Mouse (Mus musculus) B cell, adult 2 months (primary cell): ENCODE data around the gene Fign.

Experiments used
- DNase-seq, 2 experiments: peaks; one replicate each; pipeline ENCODE4 v3.0.0; 2022

The Fign gene

DNA sequence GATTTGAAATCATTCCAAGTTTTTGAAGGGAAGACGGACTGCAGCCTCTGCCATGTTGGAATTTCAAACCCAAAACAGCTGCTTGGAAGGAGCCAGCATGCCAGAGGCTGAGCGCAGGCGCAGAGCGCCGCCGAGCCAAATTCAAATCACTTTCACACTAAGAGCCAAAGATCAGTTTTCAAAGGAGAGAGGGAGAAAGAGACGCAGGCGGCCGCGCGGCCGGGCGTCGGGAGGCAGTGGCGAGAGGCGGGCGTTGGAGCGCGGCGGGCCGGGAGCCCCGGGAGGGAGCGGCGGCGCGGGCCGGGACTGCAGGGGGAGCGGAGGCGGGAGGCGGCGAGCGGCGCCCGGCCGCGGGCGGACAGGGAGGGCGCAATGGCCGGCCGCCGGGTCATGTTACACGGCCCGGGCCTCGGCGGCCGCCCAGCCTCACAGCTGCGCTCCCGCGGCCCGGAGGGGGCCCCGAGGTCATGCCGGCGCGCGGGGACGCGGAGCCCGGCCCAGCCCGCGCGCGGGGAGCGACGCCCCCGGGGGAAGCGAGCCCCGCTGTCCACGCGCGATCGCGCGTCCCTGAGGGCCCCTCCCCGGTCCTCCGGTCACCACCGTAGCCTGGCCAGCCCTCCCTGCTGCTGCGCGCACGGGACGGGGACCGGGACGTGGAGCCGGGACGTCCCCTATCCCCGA is at the start of gene Fign:
TSS of gene Fign (minus strand) at position 102 of the 681 bp plus-strand sequence.
- no peak for DNase-seq

DNA sequence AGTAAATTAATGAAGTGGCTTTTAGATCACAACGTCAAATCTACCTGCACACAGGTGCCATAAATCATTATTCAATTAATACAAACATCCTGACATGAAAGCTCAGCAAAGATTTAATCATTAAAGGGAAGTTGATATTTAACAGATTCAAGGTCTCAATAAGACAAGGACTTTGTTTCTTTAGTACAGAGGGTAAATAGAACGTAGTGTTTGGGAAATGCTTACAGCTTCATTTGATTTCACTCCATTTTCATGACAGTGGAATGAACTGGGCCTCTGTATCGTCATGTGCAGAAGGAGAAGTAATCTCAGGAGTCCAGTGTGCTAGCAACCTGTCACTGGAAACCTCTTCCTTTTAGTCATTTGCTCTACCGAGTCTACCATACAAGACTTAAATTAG is 35.8 kb upstream of the Fign start:
- no peak for DNase-seq

DNA sequence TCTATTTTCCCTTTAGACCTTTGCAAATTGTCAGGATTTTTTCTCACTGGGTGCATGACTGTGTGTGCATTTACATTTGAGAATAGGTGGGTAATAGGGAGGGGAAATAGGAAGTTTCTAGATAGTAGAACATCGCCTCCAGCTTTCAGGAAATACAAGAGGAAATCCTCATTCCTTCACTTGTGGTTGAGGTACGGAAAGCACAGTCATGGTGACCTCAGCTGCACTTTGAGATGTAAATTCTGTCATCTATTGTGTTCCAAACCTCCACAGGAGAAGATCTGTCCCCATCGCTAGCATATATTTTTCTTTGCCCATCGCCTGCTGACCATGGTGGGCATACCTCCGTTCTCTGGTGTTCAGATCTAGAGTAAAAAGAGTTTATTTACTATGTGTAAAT is 22.7 kb upstream of the Fign start:
- no peak for DNase-seq

DNA sequence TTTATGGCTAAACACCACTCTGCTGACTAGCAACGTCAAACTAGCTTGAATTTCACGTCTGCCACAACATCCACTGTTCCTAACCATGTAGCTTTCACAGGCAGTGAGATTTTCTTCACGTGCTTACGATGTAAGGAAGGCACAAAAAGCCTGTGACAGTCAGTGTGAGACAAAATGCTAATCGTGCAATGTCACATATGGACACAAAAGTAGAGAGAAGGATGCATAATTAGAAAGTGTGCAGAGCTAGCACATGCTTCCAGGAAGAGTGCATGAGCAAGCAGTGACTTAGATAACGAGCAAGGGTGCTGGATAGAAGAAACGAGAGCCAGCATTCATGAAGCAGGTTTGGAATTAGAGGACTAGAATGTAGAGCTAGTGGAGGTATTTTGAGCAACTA is 18.8 kb upstream of the Fign start:
- no peak for DNase-seq

DNA sequence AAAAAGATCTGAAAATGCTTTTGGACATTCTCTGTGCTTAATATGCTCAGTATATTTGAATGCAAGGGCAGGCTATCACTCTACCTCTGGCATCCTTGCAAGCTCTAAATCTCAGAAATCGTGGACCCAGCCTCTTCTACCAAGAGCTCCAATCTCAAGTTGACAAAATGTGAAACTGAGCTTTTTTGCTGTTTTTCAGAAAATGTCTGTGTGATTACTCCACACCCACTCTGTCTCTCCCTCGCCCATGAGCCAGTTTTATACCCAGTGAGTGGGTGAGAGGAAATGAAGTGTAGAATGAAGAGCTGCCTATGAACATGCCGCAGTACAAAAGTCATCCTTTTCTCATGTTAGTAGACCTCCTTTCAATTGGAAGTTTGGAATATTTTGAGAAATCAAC is 13.3 kb upstream of the Fign start:
- no peak for DNase-seq

DNA sequence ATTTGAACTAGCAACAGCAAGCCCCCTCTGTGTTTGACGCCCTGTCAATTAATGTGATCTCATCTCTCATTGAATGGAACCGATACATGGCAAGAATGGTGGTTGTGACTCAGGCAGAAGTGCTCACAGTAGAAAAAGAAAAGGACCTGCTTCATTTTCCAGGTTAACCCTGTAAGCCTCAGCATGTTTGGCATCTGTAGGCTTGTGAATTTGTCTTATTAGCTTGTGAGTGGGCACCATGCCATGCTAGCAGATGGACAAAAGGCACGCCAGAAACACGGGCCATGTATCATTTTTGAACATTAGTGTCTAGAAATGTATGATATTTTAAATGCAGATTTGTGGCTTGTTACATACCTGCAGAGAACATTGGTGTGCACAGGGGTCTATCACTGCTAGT is 12.0 kb upstream of the Fign start:
- no peak for DNase-seq

DNA sequence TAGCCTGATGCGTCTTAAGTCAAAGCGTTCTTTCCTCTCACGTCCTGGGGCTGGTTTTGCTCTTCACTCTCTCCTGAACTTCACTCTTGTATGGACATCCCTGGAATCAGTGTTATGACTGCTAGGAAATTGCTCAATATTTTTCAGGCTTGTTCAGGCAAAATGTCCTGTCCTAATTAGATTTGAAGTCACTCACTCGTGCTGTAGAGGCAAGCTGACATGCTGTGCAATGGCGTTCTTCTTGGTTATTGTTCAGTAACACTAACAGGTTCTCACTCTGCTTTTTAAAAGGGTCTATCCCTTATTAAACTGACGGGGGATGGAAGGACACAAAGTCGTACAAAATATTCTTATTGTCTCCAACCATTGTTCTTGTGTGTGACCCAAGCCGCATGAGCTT is 10.2 kb upstream of the Fign start:
- no peak for DNase-seq

DNA sequence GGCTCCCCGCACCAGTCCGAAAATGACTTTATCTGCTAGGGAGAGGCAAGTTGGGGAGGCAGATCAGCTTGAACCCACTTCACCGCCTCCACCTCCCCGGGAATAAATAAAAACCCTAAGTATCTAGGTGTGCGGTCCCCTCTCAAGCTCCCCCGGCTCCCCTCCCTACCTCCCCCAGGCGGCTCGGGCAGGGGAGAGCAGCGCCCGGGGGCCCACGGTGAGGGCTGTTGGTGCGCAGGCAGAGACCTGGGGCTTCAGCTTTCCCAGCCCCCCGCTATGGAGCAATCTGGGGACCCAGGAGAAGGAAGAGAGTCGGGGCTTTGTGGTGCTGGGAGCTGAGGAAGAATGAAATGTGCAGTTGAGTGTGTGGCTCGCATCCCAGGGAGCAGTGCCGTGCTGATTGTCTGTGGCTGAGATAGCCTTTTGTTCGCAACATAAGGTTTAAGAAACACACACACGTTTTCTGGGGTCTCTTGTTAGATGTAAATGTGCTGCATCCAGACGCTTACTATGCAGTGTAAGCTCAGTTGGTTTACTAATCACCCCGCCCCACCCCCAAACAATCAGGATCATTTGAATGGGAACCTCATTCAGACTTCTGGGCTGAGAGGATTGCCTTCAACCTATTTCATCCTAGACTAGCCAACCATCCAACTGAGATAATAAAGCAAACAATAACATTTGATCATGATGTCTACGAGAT is 931 bp upstream of the Fign start:
- no peak for DNase-seq

DNA sequence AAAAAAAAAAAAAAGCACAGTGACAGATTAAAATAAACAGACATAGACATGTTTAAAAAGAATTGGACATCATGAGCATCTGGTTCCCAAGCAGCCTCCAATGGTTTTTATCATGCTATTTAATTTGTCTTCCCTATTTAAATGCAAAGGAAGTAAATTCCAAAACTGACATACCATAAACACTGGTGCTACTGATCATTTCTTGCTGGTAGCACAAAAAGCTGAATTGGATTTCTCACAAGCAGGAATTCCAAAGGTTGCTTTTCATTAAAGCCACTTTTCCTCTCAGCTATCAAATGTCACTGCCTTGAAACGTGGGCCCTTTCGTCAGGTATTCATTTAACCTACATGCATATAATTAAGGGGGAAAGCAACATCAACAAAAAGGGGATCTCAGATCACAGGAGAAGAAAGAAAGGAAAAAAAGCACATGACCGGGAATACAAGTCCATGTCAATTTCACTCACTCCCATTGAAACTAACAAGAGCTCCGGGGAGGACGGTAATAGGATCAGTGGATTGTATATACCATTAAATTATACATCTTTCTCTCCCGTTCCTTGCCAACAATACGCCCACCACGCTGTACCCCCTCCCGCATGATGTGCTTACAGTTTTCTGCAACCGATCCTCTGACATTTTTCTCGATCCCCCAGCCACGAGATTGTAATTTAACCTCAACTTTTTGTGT is 972 bp downstream of the Fign start:
- DNase-seq, result no peak

DNA sequence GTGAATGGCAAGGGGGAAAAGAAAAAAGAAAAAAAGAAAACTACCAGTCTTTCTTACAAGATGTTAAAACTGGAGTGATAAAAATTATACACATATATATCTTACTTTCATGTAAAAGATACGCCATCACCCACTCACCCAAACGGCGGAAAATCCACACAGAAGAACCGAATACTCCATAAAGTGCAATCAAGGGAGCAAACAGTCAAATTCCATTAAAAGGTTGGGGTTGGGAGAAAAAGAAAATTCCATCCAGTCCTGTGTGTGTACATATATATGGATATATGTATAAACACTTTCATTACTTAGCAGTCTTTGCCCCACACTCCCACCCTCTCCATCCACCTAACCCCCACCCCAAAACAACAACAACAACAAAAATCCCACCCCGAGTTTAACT is 1.7 kb downstream of the Fign start:
- no peak for DNase-seq

DNA sequence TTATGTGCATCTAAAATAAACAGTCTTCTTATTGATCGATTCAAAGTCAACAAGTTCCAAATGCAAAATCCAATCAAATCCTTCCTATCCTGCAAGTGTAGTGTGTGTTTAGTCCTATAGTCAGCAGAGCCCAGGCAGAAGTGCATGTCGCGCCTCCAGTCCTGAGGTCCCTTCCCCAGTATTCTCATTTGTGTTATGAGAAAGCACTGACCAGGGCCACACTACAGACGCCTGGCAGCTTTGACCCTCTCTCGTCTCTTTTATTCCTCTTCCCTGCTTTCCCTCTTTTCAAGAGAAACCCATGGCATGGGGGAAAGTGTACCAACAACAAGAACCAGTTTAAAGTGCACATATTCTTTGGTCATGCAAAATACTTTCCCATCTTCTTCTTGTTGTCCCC is 2.3 kb downstream of the Fign start:
- DNase-seq, result no peak

DNA sequence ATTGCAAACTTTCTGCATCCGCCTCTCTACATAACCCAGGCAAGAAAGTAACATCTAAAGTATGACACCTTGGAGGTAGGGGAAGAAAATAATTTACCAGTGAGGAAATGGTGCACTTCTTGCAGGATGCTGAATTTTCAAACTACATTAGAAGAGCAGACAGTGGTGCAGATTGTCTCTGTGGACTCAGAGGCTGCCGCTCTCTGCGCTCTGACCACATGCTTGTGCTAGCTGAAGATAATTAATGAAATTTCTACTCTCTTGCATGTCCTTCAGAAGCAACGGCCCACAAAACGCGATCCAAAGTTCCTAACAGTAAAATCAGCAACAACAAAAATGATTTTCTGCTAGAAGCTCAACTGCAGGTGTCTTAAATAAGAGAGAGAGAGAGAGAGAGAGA is 4.8 kb downstream of the Fign start:
- DNase-seq, result no peak

DNA sequence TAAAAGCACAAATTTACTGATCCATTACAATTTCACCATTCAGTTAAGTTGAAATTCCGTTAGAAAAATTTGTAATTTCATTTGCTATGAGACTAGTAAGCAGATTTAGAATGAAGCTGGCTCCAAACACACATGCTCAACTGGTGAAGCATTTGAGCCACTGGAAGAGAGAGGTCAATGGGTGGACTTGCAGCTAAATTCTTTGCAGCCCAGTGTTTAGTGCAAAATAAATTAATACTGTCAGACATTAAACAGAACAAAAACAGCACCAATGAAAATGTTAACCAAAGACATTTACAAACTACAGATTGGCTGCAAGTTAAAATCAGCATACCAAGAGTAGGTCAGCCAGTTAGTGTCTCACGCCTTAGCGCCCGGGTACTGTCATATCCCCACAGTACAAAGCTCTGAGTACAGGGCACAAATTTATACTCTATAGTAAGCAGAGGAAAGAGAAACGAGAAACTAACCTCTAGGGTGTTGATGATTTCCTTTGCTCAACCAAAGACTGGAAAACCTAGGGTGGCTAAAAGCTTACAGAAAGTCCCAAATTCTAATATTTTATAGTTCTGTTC is 13.9 kb downstream of the Fign start:
- no peak for DNase-seq

DNA sequence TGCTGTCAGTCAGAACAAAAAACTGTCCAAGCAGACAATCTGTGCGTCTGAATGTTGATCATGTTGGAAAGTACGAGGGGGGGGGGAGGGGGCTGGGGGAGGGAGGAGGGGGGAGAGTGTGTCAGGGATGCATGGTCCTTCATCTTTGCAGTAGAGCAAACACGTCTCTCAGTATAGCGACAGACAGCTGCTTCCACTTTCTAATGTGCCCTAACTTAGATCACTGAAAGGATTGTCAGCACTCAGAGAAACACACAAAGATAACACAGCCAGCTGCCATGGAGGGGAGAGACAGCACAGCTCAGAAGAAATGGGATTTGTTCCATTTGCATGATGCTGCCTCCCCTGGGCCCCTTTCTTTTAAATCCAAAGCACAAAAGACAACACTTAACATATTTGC is 18.1 kb downstream of the Fign start:
- no peak for DNase-seq

DNA sequence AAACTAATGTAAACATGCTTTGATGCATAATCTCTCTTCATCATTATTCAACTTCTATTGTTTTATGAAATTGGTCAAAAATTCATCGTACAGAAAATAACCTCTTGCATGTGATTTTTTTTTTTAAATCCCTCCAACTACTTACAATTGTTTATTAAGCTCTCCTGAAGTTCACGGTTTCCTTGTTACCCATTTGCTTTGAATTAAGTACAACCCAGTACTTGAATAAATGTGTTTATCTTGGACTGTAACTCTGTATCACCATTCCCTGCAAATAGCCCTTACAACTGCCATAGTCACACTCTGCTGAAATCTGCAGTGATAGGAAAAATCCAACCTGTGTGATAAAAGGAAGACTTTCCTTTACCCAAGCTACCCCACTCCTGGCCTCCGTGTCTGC is 19.3 kb downstream of the Fign start:
- DNase-seq, result no peak

DNA sequence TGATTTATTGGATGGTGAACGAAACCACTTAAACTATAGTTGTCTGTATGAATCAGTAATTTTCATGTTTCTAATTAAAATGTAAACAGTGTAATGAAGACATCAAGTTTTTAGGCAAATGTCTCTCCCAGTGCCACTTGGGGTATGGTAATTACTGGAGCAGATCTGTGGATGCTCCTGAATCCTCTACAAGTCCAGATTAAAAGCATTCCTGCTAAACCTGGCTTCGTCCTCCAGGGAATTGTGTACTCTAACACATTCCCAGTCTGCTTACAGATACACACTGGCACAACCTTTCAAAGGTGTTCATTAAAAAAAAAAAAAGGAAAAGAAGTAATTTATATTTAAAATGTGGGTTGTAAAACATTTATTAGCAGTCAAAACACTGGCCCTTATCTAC is 20.0 kb downstream of the Fign start:
- DNase-seq, result no peak

DNA sequence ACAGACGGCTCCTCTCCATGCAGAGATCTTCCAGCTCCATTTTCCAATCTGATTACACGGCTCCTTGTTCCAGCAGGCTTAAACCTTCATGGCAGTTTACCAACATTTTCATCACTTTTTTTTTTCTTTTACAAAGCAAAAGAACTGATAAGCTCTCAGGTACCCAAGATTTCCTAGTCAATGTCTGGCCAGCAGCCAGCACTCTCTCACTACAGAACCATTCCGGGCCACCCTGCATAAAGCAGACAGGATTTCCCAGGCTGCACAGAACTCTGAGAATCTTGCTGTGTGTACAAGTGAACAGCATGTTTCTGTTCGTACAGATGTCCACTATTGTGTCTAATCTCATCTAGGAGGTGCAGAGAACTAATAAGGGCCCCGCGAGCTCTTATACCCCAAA is 22.0 kb downstream of the Fign start:
- DNase-seq, result no peak

DNA sequence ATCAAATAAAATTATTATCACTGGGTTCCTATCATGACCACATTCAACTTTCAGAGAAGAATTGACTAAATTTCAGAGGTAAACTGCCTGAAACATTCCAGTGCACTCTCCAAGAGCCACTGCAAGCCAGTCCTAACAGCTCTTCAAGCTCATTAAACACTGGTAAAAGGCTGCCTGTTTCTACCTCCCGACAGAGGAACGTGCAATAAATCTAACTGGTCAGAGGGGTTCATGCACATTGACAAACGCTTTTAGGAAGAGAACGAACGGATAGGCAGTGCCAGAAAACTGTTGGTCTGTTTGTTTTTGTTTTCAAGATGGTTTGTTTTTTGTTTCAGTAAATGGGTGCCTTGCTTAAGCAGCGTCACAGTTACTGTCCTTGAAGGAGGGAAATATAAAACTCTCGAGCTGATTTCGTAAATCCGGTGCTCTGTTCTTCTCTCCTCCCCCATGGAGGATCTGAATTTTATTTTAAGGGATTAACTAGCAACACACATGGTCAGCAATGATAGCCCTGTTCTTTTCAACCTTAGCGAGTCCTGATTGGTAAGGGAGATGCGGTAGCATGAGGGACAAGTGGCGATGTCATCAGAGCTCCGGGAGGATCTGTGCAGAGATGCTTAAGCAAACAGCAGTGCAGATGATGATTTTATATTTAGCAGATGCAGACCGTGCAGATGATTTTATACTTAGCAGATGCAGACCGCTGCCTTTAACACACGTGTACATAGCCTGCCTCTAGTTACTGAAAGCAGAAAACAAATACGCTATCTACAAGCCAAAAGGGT is 23.0 kb downstream of the Fign start:
- DNase-seq, result no peak

DNA sequence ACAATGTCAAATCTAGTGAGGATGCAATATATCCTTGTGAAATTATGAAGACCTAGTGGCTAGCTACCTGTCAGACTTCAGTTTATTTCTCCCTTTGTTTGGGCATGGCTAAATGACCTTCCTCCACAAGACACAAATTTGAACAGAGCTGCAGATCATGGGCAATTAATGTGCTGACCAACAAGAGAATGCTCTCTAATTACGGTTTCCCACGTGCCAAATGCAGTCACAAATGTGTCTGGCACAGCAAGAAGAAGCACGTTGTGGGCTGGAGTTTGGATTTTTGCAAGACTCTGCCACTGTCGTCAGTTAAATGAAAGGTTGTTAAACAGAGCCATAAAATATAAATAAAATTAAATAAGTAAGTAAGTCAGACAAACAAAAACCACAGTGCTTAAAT is 25.7 kb downstream of the Fign start:
- DNase-seq, result no peak

DNA sequence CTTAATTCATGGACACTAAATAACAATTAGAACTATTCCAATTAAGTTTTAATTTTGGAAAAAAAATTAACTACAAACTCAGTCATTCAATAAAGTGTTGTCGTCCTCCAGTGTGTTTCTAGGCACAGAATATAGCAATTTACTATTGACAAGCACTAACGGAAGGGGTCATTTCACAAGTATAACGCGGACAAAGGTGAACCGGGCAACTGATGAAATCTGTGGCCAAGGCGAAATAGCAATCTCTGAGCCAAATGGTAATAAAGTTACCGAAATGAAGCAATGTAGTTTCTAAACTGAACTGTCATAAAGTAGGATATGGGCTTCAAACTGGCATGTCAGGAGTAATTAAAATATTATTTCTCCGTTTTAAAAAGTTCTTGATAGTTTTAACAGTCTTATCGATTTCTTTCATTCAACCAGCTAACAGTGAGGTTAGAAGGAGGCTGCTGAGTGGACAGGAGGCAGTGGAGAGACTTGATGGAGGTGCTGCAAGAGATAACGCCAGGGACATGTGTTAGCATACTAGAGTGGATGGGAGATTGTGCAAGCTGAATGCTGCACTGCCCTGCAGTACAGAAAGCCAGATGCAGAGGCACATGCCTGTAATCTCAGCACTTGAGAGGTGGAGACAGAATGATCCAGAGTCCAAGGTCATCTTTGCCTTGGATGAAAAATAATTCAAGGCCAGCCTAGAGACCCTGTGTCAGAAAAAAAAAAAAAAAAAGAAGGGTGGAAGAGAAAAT is 27.7 kb downstream of the Fign start:
- DNase-seq, result no peak

DNA sequence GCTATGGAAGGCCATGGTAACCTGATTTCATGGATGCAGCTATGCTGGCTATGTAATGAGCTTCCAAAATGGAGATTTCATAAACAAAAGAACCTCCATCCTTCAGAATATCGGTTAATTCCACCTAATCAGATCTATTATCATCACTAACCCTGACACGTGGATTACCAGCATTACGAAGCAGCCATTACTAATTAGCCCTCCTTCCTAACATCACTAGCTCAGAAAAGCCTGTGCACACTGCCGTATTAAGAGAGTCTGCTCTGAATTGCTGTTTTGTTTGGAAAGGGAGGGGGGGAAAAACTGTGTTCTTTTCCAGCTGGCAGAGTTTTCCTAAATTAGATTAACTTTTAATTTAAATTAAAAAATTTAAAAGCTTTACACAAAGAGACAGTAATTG is 32.3 kb downstream of the Fign start:
- no peak for DNase-seq

DNA sequence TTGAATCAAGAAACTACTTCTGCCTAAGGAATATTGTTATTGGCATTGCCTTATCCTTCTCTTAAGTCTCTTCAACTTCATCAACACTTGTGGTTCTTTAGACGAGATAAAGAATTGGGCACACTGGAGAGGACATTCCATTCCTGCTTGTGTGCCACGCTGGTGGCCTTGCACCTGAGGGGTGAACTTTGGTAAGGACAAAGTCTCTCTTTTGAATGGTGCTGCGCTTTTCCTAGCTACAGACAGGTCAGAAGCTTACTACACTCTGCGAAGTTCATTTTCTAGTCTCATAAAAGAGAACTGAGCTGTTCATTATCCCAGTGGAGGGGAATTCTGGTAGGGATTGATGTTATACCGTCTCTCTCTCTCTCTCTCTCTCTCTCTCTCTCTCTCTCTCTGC is 38.4 kb downstream of the Fign start:
- DNase-seq, result no peak

DNA sequence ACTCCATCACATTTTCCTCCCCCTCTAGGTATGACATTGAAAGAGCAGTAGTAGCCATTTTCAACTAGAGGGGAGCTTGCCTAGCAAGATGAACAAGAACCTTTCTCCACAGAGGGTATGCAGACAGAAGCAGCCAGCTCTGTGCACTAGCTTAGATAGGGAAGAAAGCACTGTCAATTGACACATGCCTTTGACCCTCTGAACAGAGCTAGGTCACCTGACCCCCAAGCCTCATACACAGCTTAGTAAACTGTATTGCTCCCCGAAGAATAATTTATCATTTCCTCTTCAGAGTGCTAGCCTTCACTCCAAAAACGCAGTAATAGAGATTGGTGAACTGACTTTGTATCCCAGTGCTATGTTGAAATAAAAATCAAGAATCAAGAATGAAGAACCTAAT is 49.7 kb downstream of the Fign start:
- no peak for DNase-seq
